Mouse (Mus musculus): ENCODE data around the gene Hscb. TPM values are rescaled to one million over a fixed set of nuclear protein-coding genes. Genes with fewer than 3 reads are reported as not detected.

The Hscb gene
- total and polyA plus RNA-seq, 3 experiments, result 29.0 to 29.4 TPM; not detected in 1

- no peak for TF ChIP-seq POLR2AphosphoS5 (IDR thresholded peaks at IDR 0.05; ENCODE audit: borderline replicate concordance, low read depth, low read length)
- TF ChIP-seq ELF1 (IDR thresholded peaks at IDR 0.05; ENCODE audit: low read depth, low read length), result no peak
Observed at GRCm38 (mm10) chr5:110804012-110804743, 35.4 kb downstream of the Hscb start (continued).

GRCm38 (mm10) chr5:110802809-110803208 is 36.8 kb downstream of the Hscb start:
- peaks cover 0 to 31% of the 10 kb centered on the region in 2 experiments; a peak in 3 of 4 replicates for H3K36me3 ChIP-seq (ENCODE audit: control insufficient read depth in 1 of 2, insufficient read depth in 2 of 2, low read length in 2 of 2)
- no peak overlapping the region for H3K27ac ChIP-seq (ENCODE audit: control insufficient read depth, low read depth, low read length)
- TF ChIP-seq TCF12 (IDR thresholded peaks at IDR 0.05; ENCODE audit: low read depth, low read length), result 0 out of 2 replicates have a peak, but pooled peaks have one; percentile 8
- no peak for TF ChIP-seq JUND (IDR thresholded peaks at IDR 0.05; ENCODE audit: low read depth, low read length)
- TF ChIP-seq USF1 (IDR thresholded peaks at IDR 0.05; ENCODE audit: low read depth, low read length), result no peak
- TF ChIP-seq MEF2A (IDR thresholded peaks at IDR 0.05; ENCODE audit: extremely low read depth, insufficient replicate concordance, low read depth, low read length, poor library complexity, severe bottlenecking), result no peak
- no peak for TF ChIP-seq ZC3H11A (IDR thresholded peaks at IDR 0.05; ENCODE audit: low read depth, low read length)
- TF ChIP-seq MYC (IDR thresholded peaks at IDR 0.05; ENCODE audit: low read depth, low read length), result no peak
- TF ChIP-seq ZKSCAN1 (IDR thresholded peaks at IDR 0.05; ENCODE audit: low read depth, low read length), result no peak
- TF ChIP-seq USF2 (IDR thresholded peaks at IDR 0.05; ENCODE audit: borderline replicate concordance in 1 of 2, insufficient read depth in 1 of 2, low read depth in 1 of 2, low read length in 2 of 2), result no peak
- no peak for TF ChIP-seq EP300 (IDR thresholded peaks at IDR 0.05; ENCODE audit: low read depth in 1 of 2, low read length in 2 of 2)
- TF ChIP-seq RCOR1 (IDR thresholded peaks at IDR 0.05; ENCODE audit: low read depth, low read length), result peak; percentile 25; the same call in 1 of the 2 replicates
- TF ChIP-seq CTCF (IDR thresholded peaks at IDR 0.05 in 2 of 3, conservative IDR thresholded peaks at IDR 0.05 in 1 of 3; ENCODE audit: control insufficient read depth in 1 of 3, insufficient read depth in 1 of 3, low read depth in 2 of 3, low read length in 3 of 3, poor library complexity in 1 of 3, severe bottlenecking in 1 of 3), result no peak
- no peak for TF ChIP-seq HCFC1 (IDR thresholded peaks at IDR 0.05; ENCODE audit: low read depth, low read length)
- TF ChIP-seq TAL1 (IDR thresholded peaks at IDR 0.05; ENCODE audit: low read length), result peak; percentile 59
- TF ChIP-seq MAZ (IDR thresholded peaks at IDR 0.05; ENCODE audit: low read depth, low read length), result no peak
- no peak for TF ChIP-seq SMC3 (IDR thresholded peaks at IDR 0.05; ENCODE audit: low read depth, low read length)
- no peak for TF ChIP-seq GATA1 (IDR thresholded peaks at IDR 0.05; ENCODE audit: low read depth, low read length)
- TF ChIP-seq POLR2A (IDR thresholded peaks at IDR 0.05; ENCODE audit: control insufficient read depth in 1 of 2, insufficient read depth in 1 of 2, low read depth in 1 of 2, low read length in 2 of 2, poor library complexity in 1 of 2), result no peak
- no peak for TF ChIP-seq ELF1 (IDR thresholded peaks at IDR 0.05; ENCODE audit: low read depth, low read length)
- TF ChIP-seq MXI1 (IDR thresholded peaks at IDR 0.05; ENCODE audit: low read depth, low read length), result no peak
- H3K27me3 ChIP-seq (ENCODE audit: control insufficient read depth in 1 of 2, insufficient read depth in 2 of 2, low read length in 2 of 2), result no peaks in the 10 kb centered on the region
- peak; percentile 33 for DNase-seq (ENCODE audit: low read depth, low spot score)
- H3K4me3 ChIP-seq (ENCODE audit: control insufficient read depth in 1 of 2, insufficient read depth in 1 of 2, low read depth in 2 of 2, low read length in 2 of 2), result no peak overlapping the region
- H3K9ac ChIP-seq (ENCODE audit: control insufficient read depth, low read depth, low read length, poor library complexity, severe bottlenecking), result no peak overlapping the region
- H3K9me3 ChIP-seq (replicated peaks; ENCODE audit: insufficient read depth, low read length), result no peaks in the 10 kb centered on the region
- peaks cover under 1% of the 10 kb centered on the region; the same call in 1 of the 2 replicates for H3K79me2 ChIP-seq (ENCODE audit: control insufficient read depth, insufficient read depth, low read length, poor library complexity)
- H3K4me1 ChIP-seq (ENCODE audit: control insufficient read depth in 1 of 2, insufficient read depth in 2 of 2, low read length in 2 of 2), result peaks cover 10 to 29% of the 10 kb centered on the region in 2 experiments

Data from MEL (cell line).